Mouse (Mus musculus): Measurements from ENCODE around the gene Ccl2.

DNA sequence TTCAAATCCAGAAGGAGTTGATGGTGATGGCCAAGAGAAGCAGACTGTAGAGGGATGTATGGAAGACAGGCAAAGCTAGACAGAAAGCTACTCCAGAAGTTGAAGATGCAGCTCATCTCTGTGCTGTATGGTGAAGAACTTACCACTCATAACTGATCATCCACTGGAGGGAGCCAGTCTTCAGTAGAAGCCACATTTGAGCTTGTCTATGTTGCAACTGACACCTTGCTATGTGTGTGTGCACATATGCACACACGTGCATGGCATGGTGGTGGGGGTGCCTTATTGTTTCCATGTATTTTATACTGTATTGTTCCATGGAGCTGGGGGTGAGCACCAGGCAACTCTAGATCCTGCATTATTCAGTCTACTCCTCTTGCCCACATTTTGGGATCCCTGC lies 37.0 kb downstream of the Ccl2 start:
- no peak; the same call in 1 of the 2 replicates for TF ChIP-seq CTCF (IDR thresholded peaks at IDR 0.05; ENCODE audit: low read depth, low read length)
- TF ChIP-seq POLR2A (IDR thresholded peaks at IDR 0.05; ENCODE audit: borderline replicate concordance, low read depth, low read length), result no peak

Data from bone marrow macrophage, adult 2 months (primary cell).